Mouse (Mus musculus) right cerebral cortex, postnatal 10 days (tissue): ENCODE results near the gene Socs3.

Source experiments
- DNase-seq, 2 experiments: peaks; one replicate each; pipeline ENCODE4 v3.0.0; 2021; ENCODE audit warnings: low spot score in 2 of 2

Gene Socs3

DNA sequence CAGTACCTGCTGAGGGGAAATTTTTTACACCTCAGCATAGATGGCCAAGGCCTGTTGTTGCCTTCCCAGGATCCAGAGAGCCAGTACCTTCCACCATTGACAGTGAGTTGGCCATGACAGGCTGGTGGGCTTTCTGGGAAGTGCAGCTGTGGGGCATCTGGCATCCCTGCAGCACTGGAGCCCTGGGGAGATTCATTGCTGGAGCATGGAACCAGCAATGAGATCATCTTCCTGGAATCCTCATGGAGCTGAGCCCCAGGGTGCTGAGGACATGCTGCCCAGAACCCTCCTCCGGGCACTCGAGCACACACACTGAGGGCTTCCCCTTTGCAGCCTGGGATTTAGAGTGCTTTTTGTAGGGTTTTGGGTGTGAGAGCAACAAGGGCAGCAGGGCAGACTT is 25.4 kb upstream of the Socs3 start:
- no peak for DNase-seq

- peak; percentile 51 to 58 for DNase-seq
These were observed 24.6 kb upstream of the Socs3 start for GRCm38 (mm10) chr11:117994250-117995057.

GRCm38 (mm10) chr11:117993190-117994175 is 23.6 kb upstream of the Socs3 start:
- no peak for DNase-seq

- DNase-seq = peak; percentile 50 to 64
These were observed 21.9 kb upstream of the Socs3 start for GRCm38 (mm10) chr11:117991502-117992470.

DNA sequence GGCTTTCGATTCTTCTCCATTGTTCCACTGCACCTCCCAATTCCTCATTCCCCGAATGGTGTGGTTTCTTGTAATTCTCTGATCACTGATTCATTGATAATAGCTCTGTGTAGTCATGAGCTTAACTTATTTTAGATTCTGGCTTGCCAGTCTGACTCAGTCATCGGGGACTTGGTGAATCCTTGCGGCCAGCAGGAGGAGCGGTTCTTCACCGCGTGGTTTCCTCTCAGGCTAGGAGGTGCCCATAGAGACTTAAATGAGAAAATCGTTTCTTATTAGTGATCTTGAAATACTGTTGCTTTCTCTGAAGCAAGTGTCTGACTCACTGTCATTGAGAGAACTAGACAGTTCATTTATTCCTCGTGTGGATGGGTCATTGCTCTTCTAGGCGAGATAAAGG is 20.1 kb upstream of the Socs3 start:
- DNase-seq = no peak

DNA sequence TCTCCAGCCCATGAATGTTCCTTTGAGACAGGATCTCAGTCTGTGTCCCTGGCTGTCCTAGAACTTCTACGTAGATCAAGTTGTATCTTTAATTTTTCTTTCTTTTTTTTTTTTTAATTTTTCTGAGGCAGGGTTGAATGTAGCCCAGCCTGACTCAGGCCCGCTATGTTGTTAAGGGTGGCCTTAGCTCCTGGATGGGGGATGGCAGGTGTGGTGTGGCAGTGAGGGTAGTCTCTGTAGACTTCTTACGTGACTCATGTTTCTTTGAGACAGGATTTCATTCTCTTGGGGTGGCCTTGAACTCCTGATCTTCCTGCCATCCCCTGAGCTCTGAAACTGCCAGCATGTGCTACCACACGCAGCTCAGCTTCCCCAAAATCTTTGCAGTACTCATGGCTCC is 19.4 kb upstream of the Socs3 start:
- no peak for DNase-seq

GRCm38 (mm10) chr11:117987968-117988367 is 18.1 kb upstream of the Socs3 start:
- no peak for DNase-seq

DNA sequence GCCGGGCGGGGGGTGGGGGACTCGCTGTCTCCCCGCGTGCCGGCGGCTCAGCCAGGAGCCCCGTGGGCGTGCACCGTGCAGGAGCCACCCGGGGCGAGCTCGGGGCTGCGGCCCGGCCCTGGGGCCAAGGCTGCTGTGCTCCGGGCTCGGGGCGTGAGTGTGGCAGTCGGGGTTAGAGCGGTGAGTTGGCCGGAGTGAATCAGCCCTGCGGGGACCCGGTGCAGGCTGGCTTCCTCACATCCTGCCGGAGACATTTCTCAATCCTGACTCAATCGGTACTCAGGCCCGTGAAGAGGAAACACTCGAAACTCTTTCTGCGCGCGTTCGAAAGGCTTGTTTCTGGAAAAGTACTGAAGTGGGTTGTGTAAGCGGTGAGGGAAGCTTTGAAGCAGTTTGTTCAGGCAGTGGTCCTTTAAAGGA is 17.2 kb upstream of the Socs3 start:
- no peak for DNase-seq

DNA sequence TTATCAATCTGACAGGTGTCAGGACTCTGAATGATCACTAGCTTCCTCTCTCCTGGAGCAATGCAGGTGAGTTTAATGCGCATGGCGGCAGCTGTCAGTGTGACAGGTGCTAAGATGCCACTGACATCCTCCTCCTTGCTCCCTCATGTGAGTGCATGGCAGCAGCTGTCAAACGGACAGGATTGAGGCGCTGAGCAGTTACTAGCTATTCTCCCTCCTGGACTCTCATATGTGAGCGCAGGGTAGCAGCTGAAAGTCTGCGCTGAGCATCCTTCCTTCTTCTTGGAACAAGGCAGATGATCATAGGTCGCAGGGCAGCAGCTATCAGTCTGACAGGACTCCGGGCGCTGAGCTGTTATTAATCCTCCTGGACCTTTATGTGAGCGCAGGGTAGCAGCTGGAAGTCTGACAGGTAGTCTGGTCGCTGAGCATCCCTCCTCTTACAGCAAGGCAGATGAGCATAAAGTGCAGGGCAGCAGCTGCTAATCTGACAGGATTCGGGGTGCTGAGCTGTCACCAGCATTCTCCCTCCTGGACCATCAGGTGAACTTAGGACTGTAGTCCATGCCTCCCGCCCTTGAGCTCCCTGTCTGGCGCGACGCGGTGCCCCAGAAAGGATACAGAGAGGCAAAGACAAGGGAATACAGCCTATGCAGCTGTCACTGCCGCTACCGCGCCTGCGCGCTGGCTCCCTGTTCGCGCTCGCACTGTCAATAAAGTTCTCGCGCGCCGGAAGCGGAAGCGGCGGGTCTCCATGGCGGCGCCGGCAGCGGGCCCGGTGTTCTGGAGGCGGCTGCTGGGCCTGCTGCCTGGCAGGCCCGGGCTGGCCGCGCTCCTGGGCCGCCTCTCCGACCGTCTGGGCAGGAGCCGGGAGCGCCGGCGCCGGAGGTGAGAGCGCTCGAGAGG is 16.5 kb upstream of the Socs3 start, which contains the start of gene Pgs1:
Pgs1 (plus strand) TSS at position 167 of the 906 bp plus-strand sequence.
- DNase-seq = peak; percentile 95 to 96

GRCm38 (mm10) chr11:117983770-117984169 is 13.9 kb upstream of the Socs3 start:
- no peak for DNase-seq

- no peak for DNase-seq
These were observed 12.6 kb upstream of the Socs3 start for GRCm38 (mm10) chr11:117982426-117982825.

DNA sequence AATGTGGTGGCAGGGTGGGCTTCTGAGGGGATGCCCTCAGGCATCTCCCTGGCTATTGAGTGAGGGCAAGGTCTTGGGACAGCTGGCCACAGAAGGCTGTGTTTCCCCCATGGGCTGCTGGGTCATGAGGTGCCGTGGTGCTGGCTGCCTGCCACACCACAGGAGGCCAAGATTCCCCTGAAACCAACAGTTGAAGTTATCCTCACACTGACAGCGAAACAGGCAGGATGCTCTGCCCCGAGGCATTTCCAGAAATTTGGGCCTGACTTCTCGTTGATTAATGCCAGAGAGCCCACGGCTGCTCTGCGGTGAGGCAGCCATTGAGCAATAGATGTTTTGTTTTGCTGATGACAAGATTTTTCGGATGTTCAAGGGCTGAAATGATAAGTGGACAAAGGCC is 9.5 kb upstream of the Socs3 start:
- DNase-seq = no peak

- DNase-seq = no peak
These were observed 8.0 kb upstream of the Socs3 start for GRCm38 (mm10) chr11:117977694-117978360.

GRCm38 (mm10) chr11:117976081-117976582 is 6.3 kb upstream of the Socs3 start:
- peak; percentile 78 to 81 for DNase-seq

DNA sequence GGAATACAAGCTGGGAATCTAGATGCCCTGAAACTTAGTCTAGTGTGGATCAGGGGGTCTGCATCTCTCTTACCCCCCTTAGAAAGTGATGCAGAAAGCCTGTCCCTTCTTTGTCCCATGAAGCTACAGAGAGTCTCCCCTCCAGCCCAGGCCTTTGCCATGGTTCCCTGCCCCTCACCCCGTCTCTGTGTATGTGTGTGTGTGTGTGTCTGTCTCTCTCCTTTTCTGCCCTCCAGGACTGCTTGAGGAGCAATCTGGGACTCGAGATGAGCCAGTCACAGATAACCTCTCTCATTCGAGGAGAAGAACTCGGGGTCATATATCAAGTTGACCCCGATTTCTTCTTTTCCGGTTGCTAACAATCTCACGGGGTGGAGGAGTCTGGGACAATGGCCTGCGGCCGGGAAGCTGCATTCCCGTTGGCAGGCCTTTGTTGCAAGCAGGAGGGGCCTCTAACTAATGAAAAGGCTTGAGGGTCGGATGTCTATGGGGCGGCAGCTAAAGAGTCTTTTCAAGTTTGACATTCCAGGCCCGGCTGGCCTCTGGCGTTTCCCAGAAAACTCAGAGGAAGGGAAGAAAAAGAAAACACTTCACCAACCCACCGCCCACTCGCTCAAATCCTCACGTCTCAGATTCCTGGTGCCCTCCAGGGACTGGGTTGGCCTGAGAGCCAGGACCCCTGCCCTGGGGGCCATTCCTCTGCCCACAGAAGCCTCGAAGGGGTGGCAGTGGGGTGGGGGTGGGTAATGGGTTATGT is 5.5 kb upstream of the Socs3 start:
- no peak for DNase-seq

GRCm38 (mm10) chr11:117974327-117975125 is 4.7 kb upstream of the Socs3 start:
- DNase-seq = no peak

DNA sequence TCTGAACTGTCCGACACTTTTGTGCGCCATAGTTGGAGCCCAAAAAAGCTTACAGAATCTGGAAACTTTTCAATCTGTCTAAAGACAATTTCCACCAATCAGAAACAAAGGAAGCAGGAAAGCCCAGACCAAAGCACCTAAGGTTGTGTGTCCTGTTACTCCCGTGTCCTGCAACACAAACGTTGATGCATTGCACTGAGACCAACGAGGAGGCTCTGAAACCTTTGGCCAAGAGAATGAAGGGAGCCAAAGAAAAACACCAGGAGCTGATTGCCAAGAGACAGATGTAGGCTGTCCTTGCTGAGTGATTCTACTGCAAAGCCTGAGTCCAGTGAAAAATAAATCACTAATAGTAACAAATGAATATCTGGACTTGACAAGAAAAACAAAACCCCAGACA is 3.7 kb upstream of the Socs3 start:
- no peak for DNase-seq
